Mouse (Mus musculus) intestine, embryonic 14.5 days (tissue): ENCODE results near the gene Pfkfb4. TPM values are rescaled to one million over a fixed set of nuclear protein-coding genes. Genes with fewer than 3 reads are reported as not detected.
A peak's percentile ranks its signal among the peaks of the same experiment; 100 is the strongest.

Experiments used
- ATAC-seq: fragments of 200-750 bp; cut with Nextera tagmentation; replicated peaks from 2 replicates; pipeline ENCODE4 v1.8.0; 2017; ENCODE audit warnings: low read depth, moderate number of reproducible peaks, moderate TSS enrichment, moderate library complexity; ENCODE audit not compliant: low FRiP score, low TSS enrichment
- DNase-seq: peaks from one replicate; pipeline ENCODE4 v3.0.0-alpha.2; 2018; ENCODE audit warnings: low spot score
- H3K27ac ChIP-seq: fragments of 300-500 bp; sonication (generic); 2 replicates; pipeline ENCODE4 v1.5.1; 2014; ENCODE audit warnings: low read depth, mild to moderate bottlenecking, control low read depth
- H3K27me3 ChIP-seq: fragments of 300-500 bp; sonication (generic); replicated peaks from 2 replicates; pipeline ENCODE4 v1.6.1; 2014; ENCODE audit warnings: low read length, control low read depth; ENCODE audit not compliant: control insufficient read depth, insufficient read depth
- H3K36me3 ChIP-seq: fragments of 300-500 bp; sonication (generic); 2 replicates; pipeline ENCODE4 v1.6.1; 2014; ENCODE audit warnings: low read length, control low read depth; ENCODE audit not compliant: control insufficient read depth, insufficient read depth
- H3K4me1 ChIP-seq: fragments of 300-500 bp; sonication (generic); replicated peaks from 2 replicates; pipeline ENCODE4 v1.6.1; 2014; ENCODE audit warnings: low read length, control low read depth, mixed read lengths; ENCODE audit not compliant: control insufficient read depth, insufficient read depth
- H3K4me2 ChIP-seq: fragments of 300-500 bp; sonication (generic); 2 replicates; pipeline ENCODE4 v1.6.1; 2014; ENCODE audit warnings: low read length
- H3K4me3 ChIP-seq: fragments of 300-500 bp; sonication (generic); 2 replicates; pipeline ENCODE4 v1.5.1; 2014; ENCODE audit warnings: low read depth, low read length, control low read depth, mixed read lengths
- H3K9ac ChIP-seq: fragments of 300-500 bp; sonication (generic); 2 replicates; pipeline ENCODE4 v1.6.1; 2014; ENCODE audit warnings: mild to moderate bottlenecking, low read length
- H3K9me3 ChIP-seq: fragments of 300-500 bp; sonication (generic); 2 replicates; pipeline ENCODE4 v1.6.1; 2016; ENCODE audit warnings: low read length, control low read depth; ENCODE audit not compliant: control insufficient read depth
- WGBS: fragments of 180-500 bp; shearing (Covaris S2); extraction: QIAGEN DNeasy Blood & Tissue Kit; methylation state at CpG from one replicate; pipeline ENCODE4 v1.1.7; 2014; 5-methylcytosine and 5-hydroxymethylcytosine counted together
- polyA plus RNA-seq: library from polyadenylated mRNA; unstranded; fragments of >200 nt; fragmentation: Nextera tagmentation; extraction: Ambion mirVana; gene quantifications from 2 replicates; pipeline ENCODE4 v1.2.1, GENCODE M21; 2014

Gene Pfkfb4
- polyA plus RNA-seq, 1 experiment from 2014 or later, result 10.2 TPM

- no peak for DNase-seq
- H3K9me3 ChIP-seq, result no peaks in the 10 kb centered on the region
- ATAC-seq, result no peak
- H3K36me3 ChIP-seq, result no peaks in the 10 kb centered on the region
- 0 out of 2 replicates have a peak overlapping the region, but pooled peaks have one; percentile 1 for H3K4me2 ChIP-seq
- H3K27ac ChIP-seq, result 0 out of 2 replicates have a peak overlapping the region, but pooled peaks have one; percentile 87
- H3K4me3 ChIP-seq, result no peak overlapping the region
- WGBS, result 83% methylated on average over 4 of the region's 4 CpGs
- no peaks in the 10 kb centered on the region for H3K27me3 ChIP-seq
- H3K4me1 ChIP-seq, result peaks cover 9% of the 10 kb centered on the region; the same call in 1 of the 2 replicates
- H3K9ac ChIP-seq, result no peak overlapping the region
Measured at GRCm38 (mm10) chr9:108989802-108990461, 1.6 kb upstream of the Pfkfb4 start.

GRCm38 (mm10) chr9:108990462-108990820 is 1.1 kb upstream of the Pfkfb4 start:
- H3K4me2 ChIP-seq, result peak overlapping the region; percentile 1; the same call in 1 of the 2 replicates
- WGBS, result 71% methylated on average over 7 of the region's 7 CpGs
- H3K27ac ChIP-seq, result peak overlapping the region; percentile 87; the same call in 1 of the 2 replicates
- H3K27me3 ChIP-seq, result no peaks in the 10 kb centered on the region
- no peak overlapping the region for H3K4me3 ChIP-seq
- H3K9me3 ChIP-seq, result no peaks in the 10 kb centered on the region
- H3K9ac ChIP-seq, result no peak overlapping the region
- H3K36me3 ChIP-seq, result no peaks in the 10 kb centered on the region
- no peak for DNase-seq
- no peak for ATAC-seq
- H3K4me1 ChIP-seq, result peaks cover 13% of the 10 kb centered on the region; the same call in 1 of the 2 replicates

GRCm38 (mm10) chr9:108992085-108992469 is 499 bp downstream of the Pfkfb4 start:
- no peak for ATAC-seq
- peak overlapping the region; percentile 44 for H3K9ac ChIP-seq

GRCm38 (mm10) chr9:108992620-108993361 is 1.2 kb downstream of the Pfkfb4 start:
- Histone ChIP-seq H3K4me3 (peak overlapping the region; percentile 59), H3K36me3 (no peaks in the 10 kb centered on the region), H3K9me3 (no peaks in the 10 kb centered on the region), H3K4me2 (peak overlapping the region; percentile 56; the same call in 1 of the 2 replicates), H3K9ac (no peak overlapping the region), H3K27me3 (no peaks in the 10 kb centered on the region), H3K4me1 (peaks cover 20% of the 10 kb centered on the region; the same call in 1 of the 2 replicates), H3K27ac (no peak overlapping the region)
- ATAC-seq (no peak), DNase-seq (no peak)
- WGBS, result 83% methylated on average over 9 of the region's 9 CpGs

More at GRCm38 (mm10) chr9:108992085-108992469, 499 bp downstream of the Pfkfb4 start:
- 7% methylated on average over 18 of the region's 18 CpGs for WGBS
- peak overlapping the region; percentile 59 for H3K4me3 ChIP-seq
- H3K27me3 ChIP-seq, result no peaks in the 10 kb centered on the region
- peaks cover 20% of the 10 kb centered on the region; the same call in 1 of the 2 replicates for H3K4me1 ChIP-seq
- H3K27ac ChIP-seq, result no peak overlapping the region
- DNase-seq, result no peak
- no peaks in the 10 kb centered on the region for H3K36me3 ChIP-seq
- no peaks in the 10 kb centered on the region for H3K9me3 ChIP-seq
- H3K4me2 ChIP-seq, result peak overlapping the region; percentile 56

GRCm38 (mm10) chr9:108996411-108996810 is 4.8 kb downstream of the Pfkfb4 start:
- Histone ChIP-seq H3K9me3 (no peaks in the 10 kb centered on the region), H3K36me3 (no peaks in the 10 kb centered on the region), H3K4me1 (peaks cover 12% of the 10 kb centered on the region; the same call in 1 of the 2 replicates), H3K27me3 (no peaks in the 10 kb centered on the region), H3K27ac (no peak overlapping the region), H3K4me3 (no peak overlapping the region), H3K4me2 (no peak overlapping the region), H3K9ac (no peak overlapping the region)
- DNase-seq (peak; percentile 57), ATAC-seq (no peak)
- 61% methylated on average over 9 of the region's 9 CpGs for WGBS

GRCm38 (mm10) chr9:108998287-108999166 is 6.9 kb downstream of the Pfkfb4 start:
- Histone ChIP-seq H3K9ac (no peak overlapping the region), H3K9me3 (no peaks in the 10 kb centered on the region), H3K4me3 (no peak overlapping the region), H3K27ac (no peak overlapping the region), H3K4me1 (peaks cover 12% of the 10 kb centered on the region; the same call in 1 of the 2 replicates), H3K36me3 (no peaks in the 10 kb centered on the region), H3K4me2 (no peak overlapping the region), H3K27me3 (no peaks in the 10 kb centered on the region)
- DNase-seq, result no peak
- no peak for ATAC-seq
- WGBS, result 84% methylated on average over 19 of the region's 19 CpGs

- H3K36me3 ChIP-seq, result no peaks in the 10 kb centered on the region
- DNase-seq, result no peak
- H3K9ac ChIP-seq, result no peak overlapping the region
- 79% methylated on average over 4 of the region's 4 CpGs for WGBS
- no peak overlapping the region for H3K4me3 ChIP-seq
- peaks cover 12% of the 10 kb centered on the region; the same call in 1 of the 2 replicates for H3K4me1 ChIP-seq
- ATAC-seq, result no peak
- no peak overlapping the region for H3K27ac ChIP-seq
- H3K27me3 ChIP-seq, result no peaks in the 10 kb centered on the region
- H3K4me2 ChIP-seq, result no peak overlapping the region
- H3K9me3 ChIP-seq, result no peaks in the 10 kb centered on the region
Measured at GRCm38 (mm10) chr9:108999167-108999526, 7.6 kb downstream of the Pfkfb4 start.

- Histone ChIP-seq H3K4me1 (peaks cover 5% of the 10 kb centered on the region; the same call in 1 of the 2 replicates), H3K9ac (no peak overlapping the region), H3K9me3 (no peaks in the 10 kb centered on the region), H3K4me3 (no peak overlapping the region), H3K27ac (no peak overlapping the region), H3K36me3 (no peaks in the 10 kb centered on the region), H3K4me2 (no peak overlapping the region), H3K27me3 (no peaks in the 10 kb centered on the region)
- 0 out of 2 replicates have a peak, but pooled peaks have one; percentile 24 for ATAC-seq
- WGBS, result 17% methylated on average over 3 of the region's 3 CpGs
- DNase-seq, result peak; percentile 79
Measured at GRCm38 (mm10) chr9:109000726-109001125, 9.1 kb downstream of the Pfkfb4 start.
